28 mouse cellular contexts compared by ENCODE assay signal in genomic region chr1:59899679-59900078, GRCm38 (mm10). TPM values are rescaled to one million over a fixed set of nuclear protein-coding genes. Genes with fewer than 3 reads are reported as not detected.
DNase-seq lines count a peak whose midpoint lies in the region; ATAC-seq lines count a peak whose summit lies in the region.
"Had no signal": no experiment of that assay in that cellular context is flagged by ENCODE, and none has a peak within 500 bp of the region (broad histone marks: within the 10 kb centered on the region; RNA-seq: fewer than 3 reads in every experiment).

No protein-coding gene starts in this region.

- no peak overlapping the region for H3K9ac ChIP-seq in heart, embryonic 16.5 days (ENCODE audit: low read length)
- H3K9ac ChIP-seq: forebrain, postnatal 0 days; heart, embryonic 15.5 days; hindbrain, embryonic 13.5 days; kidney, embryonic 15.5 days; liver, embryonic 15.5 days; lung, embryonic 15.5 days had no signal

- 32% methylated on average over 2 of the region's 2 CpGs for WGBS in heart, embryonic 16.5 days

- no peak for DNase-seq in heart, postnatal 25 days (ENCODE audit: low spot score)
- peak; percentile 32 for DNase-seq in 416B (ENCODE audit: low read depth)
- DNase-seq in gastrocnemius, postnatal 36 days, result no peak
- DNase-seq in left cerebral cortex, adult 9 months (ENCODE audit: low spot score in 2 of 2), result no peak
- DNase-seq: adrenal gland, adult 8-10 months; B cell, adult 2 months; cerebellum, adult 2 months; cerebellum, postnatal 14 days; forebrain, postnatal 0 days; heart, postnatal 4 days; kidney, adult 18-20 months; kidney, postnatal 25 days; right cerebral cortex, adult 18-20 months; thymus, adult 18-20 months; thymus, postnatal 36 days had no signal

- no peak overlapping the region for H3K4me2 ChIP-seq in heart, embryonic 16.5 days (ENCODE audit: low read depth, low read length)
- H3K4me2 ChIP-seq: heart, embryonic 15.5 days; hindbrain, embryonic 13.5 days; kidney, embryonic 15.5 days; liver, embryonic 15.5 days; lung, embryonic 15.5 days; midbrain, embryonic 11.5 days had no signal

- intact Hi-C loops in heart, postnatal 25 days (cut with DNase I), result no loop called here
- intact Hi-C loops in gastrocnemius, postnatal 36 days (cut with DNase I), result no loop called here

- no peak overlapping the region for H3K4me3 ChIP-seq in heart, embryonic 16.5 days (ENCODE audit: low read length)
- H3K4me3 ChIP-seq: erythroblast, embryonic 14.5 days; heart, embryonic 15.5 days; hindbrain, embryonic 13.5 days; kidney, embryonic 15.5 days; liver, embryonic 15.5 days; lung, embryonic 15.5 days had no signal

- H3K4me1 ChIP-seq in heart, embryonic 16.5 days (ENCODE audit: control insufficient read depth, insufficient read depth, low read length), result peaks cover 17% of the 10 kb centered on the region
- H3K4me1 ChIP-seq: hindbrain, embryonic 13.5 days had no signal

- H3K27me3 ChIP-seq in heart, embryonic 16.5 days (ENCODE audit: control insufficient read depth, insufficient read depth, low read length), result no peaks in the 10 kb centered on the region
- H3K27me3 ChIP-seq: heart, embryonic 15.5 days; hindbrain, embryonic 13.5 days; kidney, embryonic 15.5 days; liver, embryonic 15.5 days; lung, embryonic 15.5 days had no signal

- no peaks in the 10 kb centered on the region for H3K36me3 ChIP-seq in heart, embryonic 16.5 days (ENCODE audit: control insufficient read depth, insufficient read depth)
- H3K36me3 ChIP-seq: heart, embryonic 15.5 days; hindbrain, embryonic 13.5 days; kidney, embryonic 15.5 days; liver, embryonic 15.5 days; lung, embryonic 15.5 days had no signal

- ATAC-seq in heart, embryonic 16.5 days (replicated peaks; ENCODE audit: extremely low read depth, insufficient read depth, low FRiP score), result no peak
- 0 out of 2 replicates have a peak, but pooled peaks have one; percentile 4 for ATAC-seq in granulocyte monocyte progenitor cell, adult 5-6 weeks (replicated peaks; ENCODE audit: poor library complexity, severe bottlenecking)
- ATAC-seq in megakaryocyte progenitor cell, adult 5-6 weeks (replicated peaks; ENCODE audit: poor library complexity), result 0 out of 2 replicates have a peak, but pooled peaks have one; percentile 15
- ATAC-seq: activated CD4-positive, CD25-positive, alpha-beta regulatory T cell, adult 4 months; midbrain, embryonic 16.5 days had no signal

- no peaks in the 10 kb centered on the region for H3K9me3 ChIP-seq in heart, embryonic 16.5 days (replicated peaks; ENCODE audit: control insufficient read depth, low read length)
- H3K9me3 ChIP-seq: heart, embryonic 15.5 days; hindbrain, embryonic 13.5 days; kidney, embryonic 15.5 days; liver, embryonic 15.5 days; lung, embryonic 15.5 days had no signal

- H3K27ac ChIP-seq in heart, embryonic 16.5 days (ENCODE audit: low read length), result 0 out of 2 replicates have a peak overlapping the region, but pooled peaks have one; percentile 13
- H3K27ac ChIP-seq: heart, embryonic 15.5 days; hindbrain, embryonic 13.5 days; kidney, embryonic 15.5 days; liver, embryonic 15.5 days; lung, embryonic 15.5 days; stomach, postnatal 0 days had no signal

RNA-seq across cellular contexts. Expression of gene Fam117b, which starts 13.1 kb away (rescaled TPM):
- polyA plus RNA-seq in heart, embryonic 16.5 days (2015; fragmentation: Nextera tagmentation; extraction: Ambion mirVana), result 2.9 and 4.8 TPM in 2 replicates
- 10 to 100 TPM; 11.2 to 17.4 TPM for total RNA-seq in heart, postnatal 25 days (2021)
- total RNA-seq in granulocyte monocyte progenitor cell, adult 5-6 weeks (2014; fragmentation: Nextera tagmentation), result 19.9 and 21.0 TPM in 2 replicates
- 25.5 and 25.6 TPM in 2 replicates for total RNA-seq in granulocyte monocyte progenitor cell, adult 5-6 weeks (2017)
- total RNA-seq in megakaryocyte progenitor cell, adult 5-6 weeks (2015), result 23.7 and 24.5 TPM in 2 replicates
- total RNA-seq in megakaryocyte progenitor cell, adult 5-6 weeks (2017), result 21.2 and 24.4 TPM in 2 replicates
- total RNA-seq in gastrocnemius, postnatal 36 days (2021), result 1 to 10 TPM; 4.2 to 5.5 TPM
